Mouse (Mus musculus) stomach, adult 2 months (tissue): ENCODE measurements around the gene Daxx. TPM values are rescaled to one million over a fixed set of nuclear protein-coding genes. Genes with fewer than 3 reads are reported as not detected.

ENCODE experiments used
- polyA plus RNA-seq: library from polyadenylated mRNA; depleted of rRNA; stranded (reverse); fragments of >200 nt; gene quantifications from 2 replicates; pipeline ENCODE4 v1.2.3, GENCODE M21; 2012; rRNA removed

Gene Daxx
- polyA plus RNA-seq: 25.6 and 26.2 TPM in 2 replicates

DNA sequence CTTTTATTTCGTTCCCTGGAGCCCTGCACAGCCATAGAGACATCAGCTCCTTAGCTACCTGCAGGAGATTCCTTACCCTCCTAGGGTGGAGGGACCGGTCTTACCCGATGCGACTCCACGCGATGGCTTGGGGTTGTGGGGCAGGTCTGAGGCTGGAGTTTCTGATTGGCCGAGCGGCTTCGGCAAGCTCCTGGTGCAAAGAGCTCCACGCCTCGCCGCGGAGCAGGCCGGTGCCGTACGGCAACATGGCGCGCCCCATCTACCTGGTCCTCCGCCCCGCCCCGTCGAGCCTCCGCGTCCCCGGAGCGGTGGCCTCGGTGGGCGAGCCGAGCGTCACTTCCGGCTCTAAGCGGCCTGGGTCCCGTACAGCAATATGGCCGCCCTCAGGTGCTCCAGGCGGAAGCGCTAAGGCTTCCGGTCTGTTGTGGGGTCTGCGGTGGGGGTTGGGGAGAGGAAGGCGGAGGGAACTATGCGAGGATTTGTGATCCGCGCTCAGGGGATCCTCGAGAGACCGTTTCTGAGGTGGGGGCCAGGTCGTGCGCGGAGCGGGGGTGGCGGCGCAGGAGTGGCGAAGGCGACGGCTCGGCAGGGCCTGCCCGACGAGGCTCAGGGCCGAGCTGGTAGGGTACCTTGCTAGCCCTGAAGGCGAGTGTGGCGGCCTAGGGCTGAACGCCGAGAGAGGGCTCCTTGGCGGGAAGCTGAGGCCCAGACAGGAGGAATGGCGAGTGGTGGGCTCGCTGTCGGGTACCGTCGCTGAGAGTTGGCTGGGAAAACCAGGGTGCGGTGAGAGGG, at the start of gene Daxx:
Daxx (plus strand) TSS at position 338 of the 792 bp plus-strand sequence.

DNA sequence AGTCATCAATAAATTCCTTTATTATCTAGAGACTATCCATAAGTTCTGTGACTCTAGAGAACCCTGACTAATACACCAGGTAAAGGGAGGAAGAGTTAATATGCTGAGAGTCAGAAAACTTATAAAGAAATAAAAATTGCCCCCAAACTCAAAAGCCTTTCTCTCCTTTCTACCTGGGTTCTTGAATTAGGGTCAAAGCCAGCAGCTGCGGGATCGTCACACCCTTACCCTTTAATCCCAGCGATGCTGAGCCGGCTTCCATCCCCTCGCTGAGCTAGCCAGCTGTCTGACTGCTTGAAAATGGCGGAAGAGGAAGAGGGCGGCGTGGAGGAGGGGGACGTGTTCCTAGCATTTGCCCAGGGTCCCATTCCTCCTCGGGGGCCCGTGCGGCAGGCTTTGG, 35.7 kb upstream of the Daxx start, which contains the start of gene Gm7029:
Gm7029 (plus strand) TSS at position 301 of the 400 bp plus-strand sequence.

DNA sequence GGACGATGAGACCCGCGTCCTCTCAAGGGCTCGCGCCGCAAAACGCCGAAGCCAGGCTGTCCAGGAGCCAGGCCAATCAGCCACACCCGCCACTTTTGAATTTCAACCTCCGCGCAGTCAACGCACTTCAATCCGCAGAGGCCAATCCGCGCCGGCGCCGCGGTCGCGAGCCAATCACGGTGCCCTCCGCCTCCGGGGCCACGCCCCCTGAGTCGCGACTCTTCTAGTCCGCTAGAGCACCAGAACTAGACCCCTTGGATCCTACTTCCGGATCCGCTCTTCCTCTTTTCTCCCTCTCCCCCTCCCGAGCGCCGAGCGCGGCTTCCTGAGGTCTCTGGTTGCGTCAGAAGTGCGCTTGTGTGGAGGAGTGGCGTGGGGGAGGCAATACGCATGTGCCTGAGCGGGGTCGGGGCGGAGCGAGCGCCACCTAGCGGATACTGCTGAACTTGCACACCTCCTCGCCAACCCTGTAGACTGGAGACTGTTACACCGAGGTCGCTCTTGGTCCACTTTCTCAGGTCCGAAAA, 18.6 kb upstream of the Daxx start, which contains the start of gene Kifc1:
Kifc1 (minus strand) TSS at position 129 of the 527 bp plus-strand sequence.

DNA sequence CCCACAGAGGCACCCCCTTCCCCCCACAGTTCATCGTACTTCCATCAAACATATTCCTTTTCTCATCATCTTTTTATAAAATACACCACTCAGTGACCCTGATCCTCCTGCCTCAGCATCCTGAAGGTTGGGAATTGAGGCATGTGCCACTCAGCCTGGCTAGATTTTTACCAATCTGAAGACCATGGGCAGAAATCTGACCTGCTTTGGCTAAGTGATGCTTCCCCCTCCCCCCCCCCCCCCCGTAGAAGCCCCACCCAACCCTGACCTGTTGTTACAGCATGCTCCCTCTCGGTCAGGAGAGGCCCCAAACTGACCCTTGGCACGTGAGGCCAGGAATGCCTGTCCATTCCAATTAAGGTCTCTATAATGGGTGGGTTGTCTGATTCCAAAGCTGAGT, 4.4 kb upstream of the Daxx start, which contains the start of gene Platr17:
Platr17 (plus strand) TSS at position 301 of the 400 bp plus-strand sequence.

DNA sequence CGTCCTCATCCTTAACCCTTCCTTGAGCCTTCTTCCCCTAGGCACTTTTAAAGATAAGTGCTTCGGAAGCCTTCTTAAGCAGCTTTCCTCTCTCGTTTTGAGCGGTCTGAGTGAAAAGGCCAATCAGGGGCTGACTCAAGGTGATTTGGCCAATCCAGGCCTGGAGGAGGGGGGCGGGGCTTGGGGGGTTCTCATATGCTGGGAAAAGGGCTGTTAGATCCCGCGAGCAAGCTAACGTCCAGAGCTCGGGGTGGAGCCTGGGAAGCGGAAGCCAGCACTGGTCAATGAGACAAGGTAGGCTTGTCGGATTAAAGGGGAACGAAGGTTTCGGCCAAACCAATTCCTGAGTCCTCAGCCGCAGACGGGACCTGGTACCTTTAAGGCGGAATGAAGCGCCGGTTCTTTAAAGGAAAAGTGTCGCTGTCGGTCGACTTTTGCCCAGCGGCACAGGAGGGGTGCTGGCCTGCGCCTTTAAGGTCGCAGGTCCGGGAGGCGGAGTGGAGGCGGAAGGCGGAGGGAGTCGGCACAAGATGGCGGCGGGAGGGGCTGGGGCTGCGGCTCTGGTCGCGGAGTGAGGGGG, 6.5 kb downstream of the Daxx start, which contains the start of the genes Tapbp and Zbtb22:
Tapbp (plus strand) TSS at position 229 of the 580 bp plus-strand sequence.
Zbtb22 (plus strand) TSS at position 234 of the 580 bp plus-strand sequence.

DNA sequence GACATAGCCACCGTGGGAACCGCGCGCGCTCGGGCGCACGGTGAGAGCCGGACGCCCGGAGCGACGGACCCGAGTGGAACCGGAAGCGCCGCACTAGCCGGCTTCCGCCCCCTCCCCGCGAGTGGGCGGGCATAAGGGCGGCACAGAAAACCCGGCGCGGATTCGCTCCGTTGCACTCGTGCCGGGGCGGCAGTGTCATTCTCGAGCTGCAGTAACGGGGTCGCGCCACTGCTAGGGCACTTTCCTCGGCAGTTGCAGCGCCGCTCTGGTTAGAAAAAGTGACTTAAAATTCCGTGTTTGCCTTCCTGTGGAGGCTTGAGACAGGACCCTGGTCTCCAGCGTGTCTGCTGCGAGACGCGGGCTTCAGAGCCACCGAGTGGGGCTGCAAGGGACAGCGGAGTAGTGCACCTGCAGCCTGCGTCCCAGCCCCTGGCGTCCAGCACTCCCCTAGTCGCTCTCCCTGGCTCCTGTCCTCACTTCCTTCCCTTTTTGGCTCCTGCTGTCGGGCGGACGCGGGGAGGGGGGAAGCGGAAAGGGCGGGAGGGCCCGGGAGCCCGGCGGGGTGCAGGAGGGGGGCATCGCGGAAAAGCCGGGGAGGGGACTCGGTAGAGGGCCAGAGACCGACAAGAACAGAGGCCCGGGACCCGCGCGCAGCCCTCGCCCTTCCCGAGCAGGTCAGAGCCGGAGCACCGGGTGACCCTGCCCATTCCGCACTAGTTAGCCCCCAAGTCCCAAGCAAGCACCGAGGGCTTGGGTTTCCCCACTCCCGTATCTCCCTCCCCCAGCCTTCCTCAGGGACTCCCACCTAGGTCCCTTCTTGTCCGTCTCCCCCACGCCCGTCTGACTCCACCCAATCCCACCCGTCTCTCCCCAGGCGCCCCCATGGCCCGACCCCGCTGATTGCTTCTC, 20.4 kb downstream of the Daxx start, which contains the start of gene Rgl2:
Rgl2 (plus strand) TSS at position 173 of the 909 bp plus-strand sequence.

DNA sequence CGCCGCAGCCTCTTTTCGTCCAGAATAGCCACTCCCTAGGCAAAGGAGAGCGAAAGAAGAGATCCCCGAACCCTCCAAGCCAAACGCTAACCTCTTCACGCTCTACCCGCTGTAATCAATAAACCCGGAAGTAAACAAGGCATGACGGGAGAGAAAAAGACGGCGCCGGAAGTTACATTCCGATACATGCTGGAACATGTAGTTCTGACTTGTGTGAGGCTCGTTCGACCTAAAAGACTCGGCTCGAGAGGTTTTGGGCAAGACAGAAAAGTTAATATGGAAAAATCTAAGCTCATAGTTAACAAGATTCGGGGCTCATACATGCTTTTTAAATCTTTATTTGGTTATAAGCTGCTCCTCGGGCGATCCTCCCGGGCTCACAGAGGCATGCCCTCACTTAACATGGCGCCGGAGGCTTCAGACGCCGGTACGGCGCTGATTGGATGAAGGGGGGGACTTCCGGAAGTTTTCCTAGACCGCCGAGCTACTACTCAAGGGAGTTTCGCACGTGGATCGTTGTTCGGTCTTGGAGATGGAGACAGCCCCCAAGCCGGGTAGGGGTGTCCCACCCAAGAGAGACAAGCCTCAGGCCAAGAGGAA, 31.1 kb downstream of the Daxx start, which contains the start of the genes Pfdn6 and Wdr46:
Pfdn6 (minus strand) TSS at position 138 of the 600 bp plus-strand sequence.
Wdr46 (plus strand) TSS at position 455 of the 600 bp plus-strand sequence.

DNA sequence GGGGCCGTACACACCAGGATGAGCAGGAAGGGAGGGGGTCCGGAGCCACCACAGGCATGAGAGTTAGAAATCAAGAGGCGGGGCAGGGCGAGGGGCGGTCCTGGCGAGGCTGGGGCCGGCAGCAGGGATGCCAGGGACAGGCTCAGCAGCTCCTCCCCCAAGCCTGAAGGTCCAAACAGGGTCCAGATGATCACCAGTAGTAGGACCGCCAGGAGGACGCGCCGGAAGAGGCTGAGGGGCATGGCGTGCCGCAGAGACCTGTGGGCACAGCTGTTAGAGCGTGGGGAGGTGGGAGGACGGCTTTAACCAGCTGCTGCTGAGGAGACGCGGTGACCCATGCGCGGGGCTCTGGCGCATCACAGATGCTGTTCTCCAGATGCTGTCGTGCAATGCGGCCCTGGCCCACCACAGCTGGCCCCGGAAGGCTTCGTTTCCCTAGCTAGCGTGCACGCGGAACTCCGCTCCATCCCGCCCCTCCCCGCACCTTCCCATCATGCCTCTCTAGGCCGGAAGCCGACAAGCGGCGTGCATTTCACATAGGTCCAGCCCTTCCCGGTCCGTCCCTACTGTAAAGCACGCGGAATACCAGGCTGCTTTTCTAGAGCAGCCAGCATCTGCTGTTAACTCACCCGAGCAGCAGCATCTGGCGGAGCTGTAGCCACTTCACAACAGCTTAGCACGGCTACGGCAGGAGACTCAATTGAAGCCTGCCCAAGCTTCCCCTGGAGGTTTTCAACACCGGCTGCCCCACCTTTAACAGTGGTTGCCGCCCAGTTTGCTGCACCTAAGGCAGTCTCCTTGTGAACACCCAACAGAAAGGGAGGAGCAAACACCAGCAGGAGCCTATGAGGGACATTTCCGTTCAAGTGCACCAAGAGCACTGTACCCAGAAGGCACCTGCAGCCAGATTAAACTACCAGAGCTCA, 42.1 kb downstream of the Daxx start, which contains the start of gene B3galt4:
B3galt4 (minus strand) TSS at position 468 of the 926 bp plus-strand sequence.

DNA sequence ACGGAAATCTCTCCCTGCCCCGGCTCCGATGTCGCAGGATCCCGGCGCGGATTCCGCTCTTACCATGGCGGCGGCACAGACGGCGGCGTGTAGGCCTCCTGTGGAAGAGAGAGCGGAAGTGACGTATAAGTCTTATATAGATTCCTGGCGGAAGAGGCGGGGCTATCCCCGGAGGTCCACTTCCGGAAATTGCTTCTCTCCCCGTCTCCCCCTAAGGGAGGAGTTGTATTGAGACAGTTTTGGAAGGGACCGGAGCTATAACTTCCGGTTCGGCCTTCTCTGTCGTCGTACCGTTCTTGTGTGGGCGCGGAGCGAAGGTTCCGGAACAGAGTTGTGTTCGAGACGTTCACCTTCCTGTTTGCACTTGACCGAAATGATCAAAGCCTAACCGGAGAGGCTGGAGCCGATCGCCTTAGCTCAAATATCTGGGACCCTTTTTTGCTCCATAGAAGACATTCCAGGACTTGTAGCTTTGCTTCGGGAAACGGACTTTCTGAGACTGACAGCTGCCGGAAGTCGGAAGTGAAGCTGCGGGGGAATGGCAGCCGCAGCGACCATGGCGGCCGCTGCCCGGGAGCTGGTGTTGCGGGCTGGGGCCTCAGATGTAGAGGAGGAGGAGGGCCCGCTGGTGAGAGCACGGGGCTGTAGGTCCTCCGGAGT, 46.5 kb downstream of the Daxx start, which contains the start of the genes Vps52 and Rps18:
Vps52 (plus strand) TSS at position 258 of the 660 bp plus-strand sequence.
Rps18 (minus strand) TSS at position 447 of the 660 bp plus-strand sequence.

Other genes starting within 250 kb of the Daxx start
- 27.4 and 31.2 TPM in 2 replicates for gene Hnrnpm, start 222.6 kb upstream of the Daxx start, polyA plus RNA-seq
- 42.8 and 60.2 TPM in 2 replicates for gene March2, start 190.7 kb upstream of the Daxx start, polyA plus RNA-seq
- gene Rab11b, start 148.9 kb upstream of the Daxx start, polyA plus RNA-seq: 166 and 168 TPM in 2 replicates
- 9.7 and 11.8 TPM in 2 replicates for gene Angptl4, start 127.6 kb upstream of the Daxx start, polyA plus RNA-seq
- gene Kank3, start 98.9 kb upstream of the Daxx start, polyA plus RNA-seq: 19.7 and 19.8 TPM in 2 replicates
- gene Rps28, start 84.9 kb upstream of the Daxx start, polyA plus RNA-seq: 241 and 248 TPM in 2 replicates
- gene Ndufa7, start 84.8 kb upstream of the Daxx start, polyA plus RNA-seq: 233 and 376 TPM in 2 replicates
- 13.4 and 44.6 TPM in 2 replicates for gene Cd320, start 66.3 kb upstream of the Daxx start, polyA plus RNA-seq
- not detected in 2 replicates for gene Gm7029, start 35.6 kb upstream of the Daxx start, polyA plus RNA-seq
- gene Kifc1, start 18.8 kb upstream of the Daxx start, polyA plus RNA-seq: 2.8 and 3.9 TPM in 2 replicates
- gene Platr17, start 4.3 kb upstream of the Daxx start, polyA plus RNA-seq: 0.18 and 0.26 TPM in 2 replicates
- 92.0 and 99.2 TPM in 2 replicates for gene Tapbp, start 6.5 kb downstream of the Daxx start, polyA plus RNA-seq
- gene Zbtb22, start 6.5 kb downstream of the Daxx start, polyA plus RNA-seq: 45.0 and 64.9 TPM in 2 replicates
- gene Rgl2, start 20.1 kb downstream of the Daxx start, polyA plus RNA-seq: 89.5 and 105 TPM in 2 replicates
- gene Pfdn6, start 30.9 kb downstream of the Daxx start, polyA plus RNA-seq: 5.2 and 6.8 TPM in 2 replicates
- gene Wdr46, start 31.2 kb downstream of the Daxx start, polyA plus RNA-seq: 8.8 and 11.1 TPM in 2 replicates
- 16.9 and 20.2 TPM in 2 replicates for gene B3galt4, start 42.1 kb downstream of the Daxx start, polyA plus RNA-seq
- 30.6 and 32.9 TPM in 2 replicates for gene Vps52, start 46.4 kb downstream of the Daxx start, polyA plus RNA-seq
- gene Rps18, start 46.6 kb downstream of the Daxx start, polyA plus RNA-seq: 111 and 142 TPM in 2 replicates
- 1,329 and 1,533 TPM in 2 replicates for gene H2-K1, start 90.9 kb downstream of the Daxx start, polyA plus RNA-seq
- 16.2 and 20.2 TPM in 2 replicates for gene Ring1, start 115.3 kb downstream of the Daxx start, polyA plus RNA-seq
- gene H2-Ke6, start 118.6 kb downstream of the Daxx start, polyA plus RNA-seq: 42.2 and 91.2 TPM in 2 replicates
- gene Slc39a7, start 122.3 kb downstream of the Daxx start, polyA plus RNA-seq: 101 and 145 TPM in 2 replicates
- gene Rxrb, start 122.4 kb downstream of the Daxx start, polyA plus RNA-seq: 41.3 and 55.6 TPM in 2 replicates
- 1.1 and 2.3 TPM in 2 replicates for gene Col11a2, start 130.0 kb downstream of the Daxx start, polyA plus RNA-seq
- 0.70 and 4.2 TPM in 2 replicates for gene H2-Oa, start 182.9 kb downstream of the Daxx start, polyA plus RNA-seq
- gene H2-DMa, start 210.1 kb downstream of the Daxx start, polyA plus RNA-seq: 11.1 and 18.4 TPM in 2 replicates
- gene Brd2, start 213.2 kb downstream of the Daxx start, polyA plus RNA-seq: 49.0 and 51.3 TPM in 2 replicates
- gene H2-DMb2, start 233.9 kb downstream of the Daxx start, polyA plus RNA-seq: 1.7 and 3.5 TPM in 2 replicates
- gene H2-DMb1, start 243.7 kb downstream of the Daxx start, polyA plus RNA-seq: 15.8 and 34.6 TPM in 2 replicates